In genomic region chr14:49218677-49219076, GRCm38 (mm10) we compare ENCODE assay signal across 30 mouse cellular contexts. TPM values are rescaled to one million over a fixed set of nuclear protein-coding genes. Genes with fewer than 3 reads are reported as not detected.
A peak's percentile ranks its signal among the peaks of the same experiment; 100 is the strongest.
DNase-seq lines count a peak whose midpoint lies in the region; ATAC-seq and TF ChIP-seq lines count a peak whose summit lies in the region.
"Had no signal": no experiment of that assay in that cellular context is flagged by ENCODE, and none has a peak within 500 bp of the region (broad histone marks: within the 10 kb centered on the region; RNA-seq: fewer than 3 reads in every experiment).

No protein-coding gene starts in this region.

- H3K36me3 ChIP-seq in heart, embryonic 10.5 days: no peaks in the 10 kb centered on the region
- no peaks in the 10 kb centered on the region for H3K36me3 ChIP-seq in lung, embryonic 14.5 days (ENCODE audit: insufficient read depth)
- H3K36me3 ChIP-seq in neural tube, embryonic 15.5 days: no peaks in the 10 kb centered on the region
- H3K36me3 ChIP-seq: embryonic facial prominence, embryonic 12.5 days; forebrain, embryonic 12.5 days; heart, embryonic 15.5 days; hindbrain, embryonic 15.5 days; limb, embryonic 13.5 days; liver, embryonic 13.5 days had no signal

- no peak overlapping the region for H3K4me2 ChIP-seq in lung, embryonic 14.5 days
- H3K4me2 ChIP-seq in neural tube, embryonic 15.5 days: no peak overlapping the region
- H3K4me2 ChIP-seq: embryonic facial prominence, embryonic 12.5 days; forebrain, embryonic 12.5 days; heart, embryonic 15.5 days; hindbrain, embryonic 15.5 days; limb, embryonic 13.5 days; liver, embryonic 13.5 days had no signal

- DNase-seq in heart, embryonic 10.5 days (ENCODE audit: low spot score): peak; percentile 6
- no peak for DNase-seq in heart, postnatal 14 days
- DNase-seq in lung, embryonic 14.5 days: peak; percentile 16
- no peak for DNase-seq in lung, postnatal 10 days
- DNase-seq in 416B (ENCODE audit: low read depth): peak; percentile 14
- DNase-seq in NIH3T3 (ENCODE audit: low read depth): peak; percentile 6
- no peak for DNase-seq in adrenal gland, postnatal 36 days
- DNase-seq: adrenal gland, adult 2 months; cerebellum, adult 11-12 months; cerebellum, postnatal 10 days; heart, postnatal 4 days; kidney, adult 18-20 months; layer of hippocampus, postnatal 36 days; liver, embryonic 13.5 days; lung, adult 2 months had no signal

- no peak overlapping the region for H3K4me3 ChIP-seq in heart, embryonic 10.5 days
- H3K4me3 ChIP-seq in lung, embryonic 14.5 days (ENCODE audit: low read depth, low read length): no peak overlapping the region
- no peak overlapping the region for H3K4me3 ChIP-seq in neural tube, embryonic 15.5 days (replicated peaks)
- H3K4me3 ChIP-seq: embryonic facial prominence, embryonic 12.5 days; forebrain, embryonic 12.5 days; heart, embryonic 15.5 days; hindbrain, embryonic 15.5 days; limb, embryonic 13.5 days; liver, embryonic 13.5 days had no signal

- ATAC-seq in lung, embryonic 14.5 days (ENCODE audit: insufficient read depth): no peak
- no peak for ATAC-seq in neural tube, embryonic 15.5 days (ENCODE audit: low FRiP score)
- ATAC-seq: midbrain, embryonic 16.5 days had no signal

- TF ChIP-seq CTCF in lung, embryonic 14.5 days (IDR thresholded peaks at IDR 0.05; ENCODE audit: low read depth): peak; percentile 13; the same call in 1 of the 2 replicates

- H3K9ac ChIP-seq in lung, embryonic 14.5 days: no peak overlapping the region
- H3K9ac ChIP-seq in neural tube, embryonic 15.5 days (replicated peaks): no peak overlapping the region
- H3K9ac ChIP-seq: embryonic facial prominence, embryonic 12.5 days; forebrain, embryonic 12.5 days; heart, embryonic 15.5 days; hindbrain, embryonic 15.5 days; limb, embryonic 13.5 days; liver, embryonic 13.5 days had no signal

- H3K27ac ChIP-seq in heart, embryonic 10.5 days: no peak overlapping the region
- no peak overlapping the region for H3K27ac ChIP-seq in lung, embryonic 14.5 days (ENCODE audit: low read depth)
- H3K27ac ChIP-seq in neural tube, embryonic 15.5 days (replicated peaks): no peak overlapping the region
- H3K27ac ChIP-seq: embryonic facial prominence, embryonic 12.5 days; forebrain, embryonic 12.5 days; heart, embryonic 15.5 days; hindbrain, embryonic 15.5 days; limb, embryonic 13.5 days; liver, embryonic 13.5 days; macrophage; stomach, postnatal 0 days had no signal

- H3K9me3 ChIP-seq in heart, embryonic 10.5 days: no peaks in the 10 kb centered on the region
- no peaks in the 10 kb centered on the region for H3K9me3 ChIP-seq in lung, embryonic 14.5 days (ENCODE audit: low read depth, low read length)
- H3K9me3 ChIP-seq in neural tube, embryonic 15.5 days (replicated peaks): no peaks in the 10 kb centered on the region
- H3K9me3 ChIP-seq: embryonic facial prominence, embryonic 12.5 days; forebrain, embryonic 12.5 days; heart, embryonic 15.5 days; hindbrain, embryonic 15.5 days; limb, embryonic 13.5 days; liver, embryonic 13.5 days had no signal

- H3K4me1 ChIP-seq in heart, embryonic 10.5 days: no peaks in the 10 kb centered on the region
- no peaks in the 10 kb centered on the region for H3K4me1 ChIP-seq in lung, embryonic 14.5 days (ENCODE audit: insufficient read depth)
- no peaks in the 10 kb centered on the region for H3K4me1 ChIP-seq in neural tube, embryonic 15.5 days
- H3K4me1 ChIP-seq: embryonic facial prominence, embryonic 12.5 days; forebrain, embryonic 12.5 days; heart, embryonic 15.5 days; hindbrain, embryonic 15.5 days; limb, embryonic 13.5 days; liver, embryonic 13.5 days had no signal

- intact Hi-C loops in heart, postnatal 14 days (cut with DNase I): no loop called here

- H3K27me3 ChIP-seq in heart, embryonic 10.5 days (ENCODE audit: insufficient read depth, poor library complexity, severe bottlenecking): no peaks in the 10 kb centered on the region
- no peaks in the 10 kb centered on the region for H3K27me3 ChIP-seq in lung, embryonic 14.5 days (ENCODE audit: insufficient read depth, low read length)
- no peaks in the 10 kb centered on the region for H3K27me3 ChIP-seq in neural tube, embryonic 15.5 days (replicated peaks)
- H3K27me3 ChIP-seq: embryonic facial prominence, embryonic 12.5 days; forebrain, embryonic 12.5 days; heart, embryonic 15.5 days; hindbrain, embryonic 15.5 days; limb, embryonic 13.5 days; liver, embryonic 13.5 days had no signal

- 68% methylated on average over 7 of the region's 7 CpGs for WGBS in heart, embryonic 10.5 days
- 64% methylated on average over 7 of the region's 7 CpGs for WGBS in lung, embryonic 14.5 days
- 76% methylated on average over 7 of the region's 7 CpGs for WGBS in neural tube, embryonic 15.5 days

RNA-seq across cellular contexts. Expression of gene ccdc198, which starts 26.6 kb away (rescaled TPM):
- 0.06 and 1.2 TPM in 2 replicates for polyA plus RNA-seq in heart, embryonic 10.5 days (2016; fragmentation: Nextera tagmentation; extraction: Ambion mirVana)
- not detected for total RNA-seq in heart, postnatal 14 days (2021)
- 12.3 and 14.3 TPM in 2 replicates for polyA plus RNA-seq in lung, embryonic 14.5 days (2014; fragmentation: Nextera tagmentation; extraction: Ambion mirVana)
- not detected for total RNA-seq in adrenal gland, postnatal 36 days (2021)
- 0.20 and 14.7 TPM in 2 replicates for polyA plus RNA-seq in neural tube, embryonic 15.5 days (2015; fragmentation: Nextera tagmentation; extraction: Ambion mirVana)
- total RNA-seq: adrenal gland, adult 2 months; ES-E14; gastrocnemius, adult 18-20 months; gastrocnemius, postnatal 4 days; heart, adult 8-10 months; heart, postnatal 4 days; layer of hippocampus, postnatal 36 days; left cerebral cortex, postnatal 25 days had no signal
- polyA plus RNA-seq: adrenal gland, adult 2 months; C2C12; hindbrain, embryonic 15.5 days; lung, adult 2 months; macrophage had no signal

RNA-seq across cellular contexts. Expression of gene Naa30, which starts 46.7 kb away (rescaled TPM):
- polyA plus RNA-seq in heart, embryonic 10.5 days (2016; fragmentation: Nextera tagmentation; extraction: Ambion mirVana): 8.2 and 12.2 TPM in 2 replicates
- 10 to 100 TPM; 20.4 to 24.7 TPM for total RNA-seq in heart, postnatal 14 days (2021)
- polyA plus RNA-seq in lung, embryonic 14.5 days (2014; fragmentation: Nextera tagmentation; extraction: Ambion mirVana): 12.5 and 16.7 TPM in 2 replicates
- 10 to 100 TPM; 32.6 to 39.9 TPM for total RNA-seq in adrenal gland, postnatal 36 days (2021)
- polyA plus RNA-seq in neural tube, embryonic 15.5 days (2015; fragmentation: Nextera tagmentation; extraction: Ambion mirVana): 11.2 and 13.1 TPM in 2 replicates

Comparison
In these comparisons a context has a peak if more than half of its experiments do, and no peak if none do; other contexts are left out.
1. DNase-seq: peak in heart, embryonic 10.5 days (single experiment), lung, embryonic 14.5 days (single experiment), 416B (single experiment) and NIH3T3 (single experiment); none in heart, postnatal 14 days (0 of 2), lung, postnatal 10 days (single experiment) and adrenal gland, postnatal 36 days (0 of 2).